Mouse (Mus musculus) midbrain, embryonic 14.5 days (tissue): ENCODE results near the gene Enam. TPM values are rescaled to one million over a fixed set of nuclear protein-coding genes. Genes with fewer than 3 reads are reported as not detected.
A peak's percentile ranks its signal among the peaks of the same experiment; 100 is the strongest.
"Not testable (repeated sequence)": the region's sequence is repeated elsewhere in the genome, so short reads cannot be mapped to it uniquely, and the experiment has no call there.

ENCODE experiments used
- ATAC-seq: fragments of 200-750 bp; cut with Nextera tagmentation; 2 replicates; pipeline ENCODE4 v1.8.0; 2017; ENCODE audit warnings: moderate number of reproducible peaks, moderate library complexity; ENCODE audit not compliant: low FRiP score, low TSS enrichment
- DNase-seq: peaks from one replicate; pipeline ENCODE4 v3.0.0-alpha.2; 2015
- H3K27ac ChIP-seq: fragments of 300-500 bp; sonication (generic); replicated peaks from 2 replicates; pipeline ENCODE4 v1.5.1; 2014; ENCODE audit warnings: mild to moderate bottlenecking, low read depth, low read length, moderate library complexity
- H3K27me3 ChIP-seq: fragments of 300-500 bp; sonication (generic); 2 replicates; pipeline ENCODE4 v1.6.1; 2014; ENCODE audit warnings: low read length, control low read depth, mixed read lengths; ENCODE audit not compliant: control insufficient read depth, insufficient read depth
- H3K36me3 ChIP-seq: fragments of 300-500 bp; sonication (generic); 2 replicates; pipeline ENCODE4 v1.6.1; 2014; ENCODE audit warnings: low read length, control low read depth; ENCODE audit not compliant: control insufficient read depth, insufficient read depth
- H3K4me1 ChIP-seq: fragments of 300-500 bp; sonication (generic); 2 replicates; pipeline ENCODE4 v1.6.1; 2014; ENCODE audit warnings: mild to moderate bottlenecking, antibody characterized with exemption, low read length, control low read depth; ENCODE audit not compliant: control insufficient read depth, insufficient read depth
- H3K4me2 ChIP-seq: fragments of 300-500 bp; sonication (generic); 2 replicates; pipeline ENCODE4 v1.6.1; 2014; ENCODE audit warnings: mild to moderate bottlenecking, low read length, moderate library complexity
- H3K4me3 ChIP-seq: fragments of 300-500 bp; sonication (generic); replicated peaks from 2 replicates; pipeline ENCODE4 v1.5.1; 2014; ENCODE audit warnings: low read depth, low read length
- H3K9ac ChIP-seq: fragments of 300-500 bp; sonication (generic); replicated peaks from 2 replicates; pipeline ENCODE4 v1.6.1; 2014; ENCODE audit warnings: mild to moderate bottlenecking, low read length, moderate library complexity
- H3K9me3 ChIP-seq: fragments of 300-500 bp; sonication (generic); 2 replicates; pipeline ENCODE4 v1.6.1; 2016; ENCODE audit warnings: low read length, control low read depth, mixed read lengths; ENCODE audit not compliant: control insufficient read depth
- WGBS: fragments of 180-500 bp; shearing (Covaris S2); extraction: QIAGEN DNeasy Blood & Tissue Kit; methylation state at CpG from one replicate; pipeline ENCODE4 v1.1.7; 2014; 5-methylcytosine and 5-hydroxymethylcytosine counted together
- polyA plus RNA-seq: library from polyadenylated mRNA; unstranded; fragments of >200 nt; fragmentation: Nextera tagmentation; extraction: Ambion mirVana; gene quantifications from 2 replicates; pipeline ENCODE4 v1.2.1, GENCODE M21; 2014

Enam gene
- polyA plus RNA-seq, 1 experiment from 2014 or later = not detected

- H3K9ac ChIP-seq = no peak overlapping the region
- peak; percentile 83 for DNase-seq
- H3K4me1 ChIP-seq = no peaks in the 10 kb centered on the region
- ATAC-seq = no peak
- no peaks in the 10 kb centered on the region for H3K9me3 ChIP-seq
- no peak overlapping the region for H3K4me2 ChIP-seq
- 5% methylated on average over 2 of the region's 2 CpGs for WGBS
- no peak overlapping the region for H3K27ac ChIP-seq
- H3K36me3 ChIP-seq = no peaks in the 10 kb centered on the region
- H3K4me3 ChIP-seq = no peak overlapping the region
- no peaks in the 10 kb centered on the region for H3K27me3 ChIP-seq
Measured at GRCm38 (mm10) chr5:88519232-88519631, 31.5 kb downstream of the Enam start.

GRCm38 (mm10) chr5:88527657-88528056 lies 39.9 kb downstream of the Enam start, which contains the start of gene Jchain:
Jchain (minus strand) TSS chr5:88527891.
- Histone ChIP-seq H3K36me3 (no peaks in the 10 kb centered on the region), H3K9me3 (no peaks in the 10 kb centered on the region), H3K9ac (no peak within 1 kb of the TSS), H3K4me2 (no peak within 1 kb of the TSS), H3K27me3 (no peaks in the 10 kb centered on the region), H3K4me1 (no peaks in the 10 kb centered on the region), H3K27ac (no peak within 1 kb of the TSS), H3K4me3 (no peak within 1 kb of the TSS)
- DNase-seq (no peak), ATAC-seq (no peak)
- 89% methylated on average over 3 of the region's 3 CpGs for WGBS

- no peaks in the 10 kb centered on the region for H3K9me3 ChIP-seq
- H3K4me1 ChIP-seq = no peaks in the 10 kb centered on the region
- H3K27ac ChIP-seq = no peak overlapping the region
- H3K27me3 ChIP-seq = no peaks in the 10 kb centered on the region
- no peak for ATAC-seq
- H3K4me3 ChIP-seq = no peak overlapping the region
- H3K4me2 ChIP-seq = no peak overlapping the region
- no peak for DNase-seq
- H3K36me3 ChIP-seq = no peaks in the 10 kb centered on the region
- H3K9ac ChIP-seq = no peak overlapping the region
- 63% methylated on average over 1 of the region's 1 CpGs for WGBS
Measured at GRCm38 (mm10) chr5:88530908-88531307, 43.1 kb downstream of the Enam start.

GRCm38 (mm10) chr5:88534697-88535096 lies 46.9 kb downstream of the Enam start:
- no peaks in the 10 kb centered on the region for H3K9me3 ChIP-seq
- no peak overlapping the region for H3K4me2 ChIP-seq
- WGBS = 64% methylated on average over 3 of the region's 3 CpGs
- no peaks in the 10 kb centered on the region for H3K36me3 ChIP-seq
- H3K9ac ChIP-seq = no peak overlapping the region
- no peaks in the 10 kb centered on the region for H3K27me3 ChIP-seq
- ATAC-seq = no peak
- no peak overlapping the region for H3K4me3 ChIP-seq
- no peak overlapping the region for H3K27ac ChIP-seq
- H3K4me1 ChIP-seq = no peaks in the 10 kb centered on the region
- DNase-seq = no peak

GRCm38 (mm10) chr5:88540845-88541244 lies 53.1 kb downstream of the Enam start:
- no peaks in the 10 kb centered on the region for H3K27me3 ChIP-seq
- H3K9me3 ChIP-seq = no peaks in the 10 kb centered on the region
- no peak overlapping the region for H3K27ac ChIP-seq
- no peak overlapping the region for H3K4me2 ChIP-seq
- no peaks in the 10 kb centered on the region for H3K36me3 ChIP-seq
- no peak overlapping the region for H3K4me3 ChIP-seq
- no peaks in the 10 kb centered on the region for H3K4me1 ChIP-seq
- ATAC-seq (no peak), DNase-seq (no peak)
- H3K9ac ChIP-seq = no peak overlapping the region

GRCm38 (mm10) chr5:88542651-88543282 lies 55.0 kb downstream of the Enam start:
- Histone ChIP-seq H3K36me3 (no peaks in the 10 kb centered on the region), H3K9ac (no peak overlapping the region), H3K27me3 (no peaks in the 10 kb centered on the region), H3K4me2 (no peak overlapping the region), H3K4me1 (no peaks in the 10 kb centered on the region), H3K4me3 (no peak overlapping the region), H3K27ac (no peak overlapping the region), H3K9me3 (no peaks in the 10 kb centered on the region)
- peak; percentile 68 for DNase-seq
- 67% methylated on average over 5 of the region's 5 CpGs for WGBS
- no peak for ATAC-seq

- H3K9me3 ChIP-seq, H3K4me1 ChIP-seq, ATAC-seq, H3K4me2 ChIP-seq, H3K9ac ChIP-seq, DNase-seq, H3K27me3 ChIP-seq, H3K36me3 ChIP-seq, H3K4me3 ChIP-seq, H3K27ac ChIP-seq: not testable (repeated sequence)
- WGBS = 93% methylated on average over 1 of the region's 1 CpGs
Measured at GRCm38 (mm10) chr5:88544411-88544810, 56.6 kb downstream of the Enam start.

GRCm38 (mm10) chr5:88545536-88545935 lies 57.8 kb downstream of the Enam start:
- Histone ChIP-seq H3K36me3 (no peaks in the 10 kb centered on the region), H3K4me2 (no peak overlapping the region), H3K9ac (no peak overlapping the region), H3K4me1 (no peaks in the 10 kb centered on the region), H3K9me3 (no peaks in the 10 kb centered on the region), H3K27ac (no peak overlapping the region), H3K4me3 (no peak overlapping the region), H3K27me3 (no peaks in the 10 kb centered on the region)
- ATAC-seq = no peak
- no peak for DNase-seq
- 87% methylated on average over 7 of the region's 7 CpGs for WGBS

GRCm38 (mm10) chr5:88553271-88554085 lies 65.7 kb downstream of the Enam start:
- DNase-seq (peak; percentile 7), ATAC-seq (peak; percentile 5; the same call in 1 of the 2 replicates)
- Histone ChIP-seq H3K4me2 (peak overlapping the region; percentile 56), H3K9me3 (no peaks in the 10 kb centered on the region), H3K4me3 (peak overlapping the region; percentile 89), H3K4me1 (peaks cover 14% of the 10 kb centered on the region), H3K27ac (peak overlapping the region; percentile 82), H3K9ac (peak overlapping the region; percentile 48), H3K27me3 (no peaks in the 10 kb centered on the region), H3K36me3 (no peaks in the 10 kb centered on the region)
- 7% methylated on average over 29 of the region's 29 CpGs for WGBS
